Mouse (Mus musculus): ENCODE measurements around the gene Zfp119b. TPM values are rescaled to one million over a fixed set of nuclear protein-coding genes. Genes with fewer than 3 reads are reported as not detected.
"Not testable (repeated sequence)": the region's sequence is repeated elsewhere in the genome, so short reads cannot be mapped to it uniquely, and the experiment has no call there.

Gene Zfp119b
- polyA plus RNA-seq, 1 experiment from 2014 or later = 6.2 TPM

DNA sequence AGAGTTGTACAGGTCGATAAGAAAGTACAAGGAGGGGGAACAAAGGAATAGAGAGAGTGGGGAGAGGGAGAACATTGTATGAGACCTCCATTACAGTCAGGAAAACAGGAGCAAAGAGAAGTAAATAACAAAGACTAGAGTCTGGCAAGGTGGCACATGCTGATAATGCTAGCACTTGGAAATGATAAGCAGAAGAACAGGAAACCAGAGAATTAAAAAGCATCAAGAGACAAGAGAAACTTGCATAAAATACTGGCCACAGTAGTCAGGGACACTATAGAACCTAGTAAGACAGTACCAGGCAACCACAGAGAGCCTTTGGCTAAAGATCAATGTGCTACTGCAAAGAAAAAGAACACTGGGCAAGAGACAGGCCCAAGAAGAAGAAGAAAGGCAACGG, 16.7 kb downstream of the Zfp119b start:
- H3K4me1 ChIP-seq = no peaks in the 10 kb centered on the region
- H3K27ac ChIP-seq = no peak overlapping the region
- H3K4me2 ChIP-seq (replicated peaks) = peak overlapping the region; percentile 64
- H3K9me3 ChIP-seq = peaks cover 14% of the 10 kb centered on the region; the same call in 1 of the 2 replicates
- H3K36me3 ChIP-seq = no peaks in the 10 kb centered on the region
- 62% methylated on average over 2 of the region's 2 CpGs for WGBS
- H3K27me3 ChIP-seq = no peaks in the 10 kb centered on the region
- H3K4me3 ChIP-seq = peak overlapping the region; percentile 55
- no peak for ATAC-seq (ENCODE audit: insufficient number of reproducible peaks, insufficient read depth, low FRiP score, low TSS enrichment)
- H3K9ac ChIP-seq = no peak overlapping the region; the same call in 1 of the 2 replicates

GRCm38 (mm10) chr17:55931553-55932502, 17.5 kb downstream of the Zfp119b start:
- H3K4me1 ChIP-seq = no peaks in the 10 kb centered on the region
- H3K36me3 ChIP-seq = no peaks in the 10 kb centered on the region
- H3K9me3 ChIP-seq = 0 out of 2 replicates have a peak, but pooled peaks cover 9% of the 10 kb centered on the region
- peak overlapping the region; percentile 68 for H3K9ac ChIP-seq
- WGBS = 2% methylated on average over 33 of the region's 33 CpGs
- H3K4me3 ChIP-seq = peak overlapping the region; percentile 55
- H3K4me2 ChIP-seq (replicated peaks) = peak overlapping the region; percentile 64
- peak overlapping the region; percentile 76 for H3K27ac ChIP-seq
- H3K27me3 ChIP-seq = no peaks in the 10 kb centered on the region
- ATAC-seq (ENCODE audit: insufficient number of reproducible peaks, insufficient read depth, low FRiP score, low TSS enrichment) = peak; percentile 93

GRCm38 (mm10) chr17:55906669-55907068, 42.6 kb downstream of the Zfp119b start:
- no peaks in the 10 kb centered on the region for H3K4me1 ChIP-seq
- H3K4me2 ChIP-seq (replicated peaks) = no peak overlapping the region
- H3K4me3 ChIP-seq = no peak overlapping the region
- no peak for ATAC-seq (ENCODE audit: insufficient number of reproducible peaks, insufficient read depth, low FRiP score, low TSS enrichment)
- no peaks in the 10 kb centered on the region for H3K9me3 ChIP-seq
- no peak overlapping the region for H3K9ac ChIP-seq
- H3K27me3 ChIP-seq = no peaks in the 10 kb centered on the region
- H3K27ac ChIP-seq = no peak overlapping the region
- H3K36me3 ChIP-seq = no peaks in the 10 kb centered on the region

DNA sequence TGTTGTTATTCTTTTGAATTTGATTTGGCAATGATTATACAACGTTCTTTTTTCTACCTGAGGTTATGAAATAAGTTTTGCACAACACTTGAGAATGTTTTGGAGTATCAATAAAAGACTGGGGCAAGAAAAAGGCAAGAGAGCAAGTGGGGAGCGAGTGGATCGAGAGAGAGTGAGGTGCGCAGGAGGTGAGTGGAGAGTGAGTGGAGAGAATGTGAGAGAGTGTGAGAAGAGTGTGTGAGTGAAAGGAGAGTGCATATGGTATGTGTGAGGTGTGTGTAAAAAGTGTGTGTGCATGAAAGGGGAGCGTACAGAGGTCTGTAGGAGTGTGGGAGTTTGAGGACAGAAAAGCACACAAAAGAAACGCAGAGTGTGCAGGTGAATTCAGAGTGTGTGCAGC, 45.2 kb downstream of the Zfp119b start:
- Histone ChIP-seq H3K4me2 (replicated peaks) (no peak overlapping the region), H3K4me3 (no peak overlapping the region), H3K27me3 (no peaks in the 10 kb centered on the region), H3K27ac (no peak overlapping the region), H3K36me3 (no peaks in the 10 kb centered on the region), H3K4me1 (no peaks in the 10 kb centered on the region), H3K9ac (no peak overlapping the region), H3K9me3 (no peaks in the 10 kb centered on the region)
- 75% methylated on average over 6 of the region's 6 CpGs for WGBS
- ATAC-seq (ENCODE audit: insufficient number of reproducible peaks, insufficient read depth, low FRiP score, low TSS enrichment) = no peak

DNA sequence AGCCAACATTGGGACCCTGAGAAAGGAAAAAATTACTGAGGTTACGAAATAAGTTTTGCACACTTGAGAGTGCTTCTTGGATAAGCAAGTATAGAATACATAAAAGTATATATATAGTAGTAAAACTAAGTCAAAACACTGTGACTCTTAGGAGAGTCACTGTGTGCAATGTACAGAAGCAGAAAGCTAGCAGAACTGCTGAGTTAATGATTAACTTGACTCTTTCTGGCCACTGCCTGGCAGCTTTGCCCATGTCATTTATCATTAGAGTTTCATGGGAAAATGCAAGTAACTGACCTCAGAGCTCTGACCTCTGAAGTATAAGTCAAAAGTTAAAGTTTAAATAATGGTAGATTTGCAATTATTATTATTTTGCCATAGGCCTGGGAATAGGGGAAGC, 45.6 kb downstream of the Zfp119b start:
- Histone ChIP-seq H3K4me1 (no peaks in the 10 kb centered on the region), H3K36me3 (no peaks in the 10 kb centered on the region), H3K9me3 (no peaks in the 10 kb centered on the region), H3K27ac (no peak overlapping the region), H3K4me2 (replicated peaks) (no peak overlapping the region), H3K9ac (no peak overlapping the region), H3K27me3 (no peaks in the 10 kb centered on the region), H3K4me3 (no peak overlapping the region)
- ATAC-seq (ENCODE audit: insufficient number of reproducible peaks, insufficient read depth, low FRiP score, low TSS enrichment) = no peak
- 83% methylated on average over 1 of the region's 1 CpGs for WGBS

GRCm38 (mm10) chr17:55903087-55903486, 46.2 kb downstream of the Zfp119b start:
- no peak for ATAC-seq (ENCODE audit: insufficient number of reproducible peaks, insufficient read depth, low FRiP score, low TSS enrichment)
- Histone ChIP-seq H3K27ac (no peak overlapping the region), H3K4me3 (no peak overlapping the region), H3K36me3 (peaks cover 5% of the 10 kb centered on the region), H3K4me1 (no peaks in the 10 kb centered on the region), H3K9me3 (0 out of 2 replicates have a peak, but pooled peaks cover 2% of the 10 kb centered on the region), H3K9ac (no peak overlapping the region), H3K27me3 (no peaks in the 10 kb centered on the region), H3K4me2 (replicated peaks) (no peak overlapping the region)
- 69% methylated on average over 2 of the region's 2 CpGs for WGBS

DNA sequence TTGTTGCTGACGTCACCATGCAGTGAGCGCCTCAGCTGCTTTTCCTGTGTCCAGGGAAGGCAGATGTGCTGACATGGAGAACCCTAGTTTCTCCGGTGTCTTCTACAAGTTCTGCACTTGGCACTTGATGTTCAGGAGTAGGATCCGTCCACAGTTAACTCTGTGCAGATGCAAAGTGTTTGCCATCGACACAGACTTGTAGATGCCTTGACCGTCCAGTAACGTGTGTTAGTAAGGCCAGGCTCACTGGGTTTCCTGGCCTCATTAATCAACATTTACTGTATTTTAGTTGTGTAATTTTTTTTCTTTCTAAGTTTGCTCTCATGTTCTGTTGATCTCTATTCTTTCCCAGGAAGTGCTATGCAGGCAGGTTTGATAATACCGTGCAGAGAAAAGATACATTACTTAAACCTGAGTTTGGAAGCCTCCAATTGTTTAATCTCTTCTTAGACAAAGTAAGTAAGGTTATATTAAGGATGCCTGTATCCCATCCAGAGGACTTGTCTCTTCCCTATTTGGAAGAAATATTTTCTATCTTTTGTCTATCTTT, 56.8 kb downstream of the Zfp119b start:
- not testable (repeated sequence) for H3K27me3 ChIP-seq; ATAC-seq (ENCODE audit: insufficient number of reproducible peaks, insufficient read depth, low FRiP score, low TSS enrichment); H3K9ac ChIP-seq; H3K36me3 ChIP-seq; H3K9me3 ChIP-seq; H3K4me1 ChIP-seq
- Histone ChIP-seq H3K27ac (peak overlapping the region; percentile 36; the same call in 1 of the 2 replicates), H3K4me2 (replicated peaks) (peak overlapping the region; percentile 46), H3K4me3 (peak overlapping the region; percentile 49)
- 14% methylated on average over 6 of the region's 8 CpGs for WGBS

Other genes starting within 250 kb of the Zfp119b start
- 11.1 and 13.0 TPM in 2 replicates for gene Pot1b, start 236.9 kb downstream of the Zfp119b start, polyA plus RNA-seq (2016; fragmentation: Nextera tagmentation; extraction: Ambion mirVana)
- not detected in 2 replicates for gene Adgre4, start 199.5 kb downstream of the Zfp119b start, polyA plus RNA-seq (2016; fragmentation: Nextera tagmentation; extraction: Ambion mirVana)
- gene Zfp119a, start 70.6 kb downstream of the Zfp119b start, polyA plus RNA-seq (2016; fragmentation: Nextera tagmentation; extraction: Ambion mirVana) = 10.2 and 11.2 TPM in 2 replicates
- 13.1 and 13.9 TPM in 2 replicates for gene Zfp959, start 57.4 kb downstream of the Zfp119b start, polyA plus RNA-seq (2016; fragmentation: Nextera tagmentation; extraction: Ambion mirVana)
- gene Ebi3, start 3.1 kb upstream of the Zfp119b start, polyA plus RNA-seq (2016; fragmentation: Nextera tagmentation; extraction: Ambion mirVana) = 1.6 and 2.3 TPM in 2 replicates
- 26.8 and 28.3 TPM in 2 replicates for gene Yju2, start 9.6 kb upstream of the Zfp119b start, polyA plus RNA-seq (2016; fragmentation: Nextera tagmentation; extraction: Ambion mirVana)
- gene Shd, start 21.0 kb upstream of the Zfp119b start, polyA plus RNA-seq (2016; fragmentation: Nextera tagmentation; extraction: Ambion mirVana) = 41.4 and 46.8 TPM in 2 replicates
- gene Fsd1, start 37.0 kb upstream of the Zfp119b start, polyA plus RNA-seq (2016; fragmentation: Nextera tagmentation; extraction: Ambion mirVana) = 52.0 and 54.7 TPM in 2 replicates
- 6.4 and 8.0 TPM in 2 replicates for gene Stap2, start 56.1 kb upstream of the Zfp119b start, polyA plus RNA-seq (2016; fragmentation: Nextera tagmentation; extraction: Ambion mirVana)
- gene Mpnd, start 56.2 kb upstream of the Zfp119b start, polyA plus RNA-seq (2016; fragmentation: Nextera tagmentation; extraction: Ambion mirVana) = 174 and 193 TPM in 2 replicates
- gene Sh3gl1, start 87.1 kb upstream of the Zfp119b start, polyA plus RNA-seq (2016; fragmentation: Nextera tagmentation; extraction: Ambion mirVana) = 173 and 175 TPM in 2 replicates
- 44.5 and 45.8 TPM in 2 replicates for gene Chaf1a, start 90.9 kb upstream of the Zfp119b start, polyA plus RNA-seq (2016; fragmentation: Nextera tagmentation; extraction: Ambion mirVana)
- gene Ubxn6, start 125.5 kb upstream of the Zfp119b start, polyA plus RNA-seq (2016; fragmentation: Nextera tagmentation; extraction: Ambion mirVana) = 49.0 and 52.7 TPM in 2 replicates
- gene Hdgfl2, start 130.1 kb upstream of the Zfp119b start, polyA plus RNA-seq (2016; fragmentation: Nextera tagmentation; extraction: Ambion mirVana) = 173 and 179 TPM in 2 replicates
- gene Plin4, start 160.3 kb upstream of the Zfp119b start, polyA plus RNA-seq (2016; fragmentation: Nextera tagmentation; extraction: Ambion mirVana) = 0.08 and 0.10 TPM in 2 replicates
- gene Plin5, start 168.1 kb upstream of the Zfp119b start, polyA plus RNA-seq (2016; fragmentation: Nextera tagmentation; extraction: Ambion mirVana) = 0.15 and 0.29 TPM in 2 replicates
- 0.15 and 0.23 TPM in 2 replicates for gene Lrg1, start 172.5 kb upstream of the Zfp119b start, polyA plus RNA-seq (2016; fragmentation: Nextera tagmentation; extraction: Ambion mirVana)
- gene Sema6b, start 190.8 kb upstream of the Zfp119b start, polyA plus RNA-seq (2016; fragmentation: Nextera tagmentation; extraction: Ambion mirVana) = 4.3 and 4.6 TPM in 2 replicates
- 12.4 and 13.0 TPM in 2 replicates for gene Tnfaip8l1, start 213.0 kb upstream of the Zfp119b start, polyA plus RNA-seq (2016; fragmentation: Nextera tagmentation; extraction: Ambion mirVana)
- 71.0 and 76.2 TPM in 2 replicates for gene Mydgf, start 234.4 kb upstream of the Zfp119b start, polyA plus RNA-seq (2016; fragmentation: Nextera tagmentation; extraction: Ambion mirVana)